Mouse (Mus musculus) megakaryocyte-erythroid progenitor cell, adult 5 weeks (primary cell): Measurements from ENCODE around the gene Zmat5. TPM values are rescaled to one million over a fixed set of nuclear protein-coding genes. Genes with fewer than 3 reads are reported as not detected.

Experiments
- polyA plus RNA-seq: library from polyadenylated mRNA; stranded (reverse); fragments of >175 nt; gene quantifications from 2 replicates; pipeline ENCODE4 v1.2.3, GENCODE M21; 2012

Gene Zmat5
- polyA plus RNA-seq: 83.7 and 89.6 TPM in 2 replicates

DNA sequence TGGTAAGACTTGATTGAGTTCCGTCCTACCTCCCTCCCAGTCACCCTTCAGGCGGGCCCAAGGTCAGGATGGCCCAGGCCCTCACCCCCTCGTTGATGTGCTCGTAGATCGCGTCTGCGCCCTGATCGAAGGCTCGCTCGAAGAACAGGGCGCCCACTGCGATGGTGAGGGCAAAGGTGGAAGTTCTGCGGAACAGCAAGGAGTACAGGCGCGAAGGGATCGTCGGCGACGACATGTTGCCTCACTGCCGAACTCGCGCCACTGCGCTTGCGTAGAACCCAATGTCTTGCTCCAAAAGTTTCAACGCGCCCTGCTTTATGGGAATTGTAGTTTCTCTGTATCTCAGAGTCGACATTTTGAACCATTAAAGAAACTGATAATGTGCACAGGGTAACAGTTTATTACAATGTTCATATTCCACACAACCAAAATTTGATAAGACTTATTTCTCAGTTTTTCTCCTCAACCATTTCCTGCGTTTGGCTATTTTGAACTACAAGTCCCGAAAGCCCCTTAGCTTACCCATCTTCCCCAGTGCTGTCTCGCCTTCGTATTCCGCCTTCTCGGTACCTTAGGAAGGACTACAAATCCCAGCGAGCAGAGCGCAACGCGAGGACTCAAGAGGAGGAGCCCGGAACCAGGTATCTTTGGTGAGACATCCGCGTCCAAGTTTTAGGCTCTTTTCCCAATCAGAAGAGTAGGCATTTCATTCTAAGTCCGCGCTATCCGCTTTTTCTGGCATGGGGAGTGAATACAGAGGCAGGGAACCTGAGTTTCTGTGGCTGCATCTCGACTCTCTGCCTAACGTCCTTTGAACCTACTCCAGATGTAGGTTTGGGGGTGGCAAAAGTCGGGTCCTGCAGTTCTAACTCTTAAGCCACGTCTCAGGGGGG lies at the start of gene Zmat5, which contains the start of gene Uqcr10:
Gene Zmat5, plus strand, starts transcription at position 607 of the 893 bp plus-strand sequence.
Gene Uqcr10, minus strand, starts transcription at position 271 of the 893 bp plus-strand sequence.

DNA sequence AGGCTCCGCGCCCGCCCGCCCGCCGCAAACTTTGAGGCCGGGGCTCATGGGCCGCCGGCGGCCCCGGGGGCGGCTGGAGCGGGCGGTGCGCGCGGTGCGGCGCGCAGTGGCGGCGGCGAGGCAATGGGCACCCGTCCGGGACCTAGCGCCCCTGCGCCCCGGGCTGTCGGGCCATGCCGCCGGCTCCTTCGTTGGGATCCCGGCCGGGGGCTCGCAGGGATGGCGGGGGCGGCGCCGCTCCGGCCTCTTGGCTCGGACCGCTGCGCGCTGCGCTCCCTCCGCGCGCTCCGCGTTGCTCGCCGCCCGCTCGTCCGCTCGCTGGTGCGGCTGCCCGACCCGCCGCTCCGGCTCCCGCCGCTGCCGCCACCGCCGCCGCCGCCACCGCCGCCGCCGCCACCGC lies 42.3 kb downstream of the Zmat5 start, which contains the start of gene Cabp7:
Gene Cabp7, minus strand, starts transcription at position 46 of the 400 bp plus-strand sequence.

Other genes starting within 250 kb of the Zmat5 start
- gene Mtmr3, start 109.8 kb upstream of the Zmat5 start, polyA plus RNA-seq: 21.3 and 26.6 TPM in 2 replicates
- not detected in 2 replicates for gene Gm11032, start 84.6 kb upstream of the Zmat5 start, polyA plus RNA-seq
- gene Ascc2, start 66.9 kb upstream of the Zmat5 start, polyA plus RNA-seq: 46.6 and 57.9 TPM in 2 replicates
- 14.0 and 24.3 TPM in 2 replicates for gene Uqcr10, start 336 bp upstream of the Zmat5 start, polyA plus RNA-seq
- 0.02 and 0.06 TPM in 2 replicates for gene Cabp7, start 42.1 kb downstream of the Zmat5 start, polyA plus RNA-seq
- 52.8 and 56.6 TPM in 2 replicates for gene Nf2, start 144.9 kb downstream of the Zmat5 start, polyA plus RNA-seq
- 21.8 and 33.4 TPM in 2 replicates for gene Nipsnap1, start 169.3 kb downstream of the Zmat5 start, polyA plus RNA-seq
- gene Thoc5, start 190.6 kb downstream of the Zmat5 start, polyA plus RNA-seq: 6.0 and 7.0 TPM in 2 replicates
- 6.0 and 12.2 TPM in 2 replicates for gene Nefh, start 243.4 kb downstream of the Zmat5 start, polyA plus RNA-seq